Mouse (Mus musculus): ENCODE measurements around the gene Grcc10.

Grcc10 gene

GRCm38 (mm10) chr6:124757351-124757880 lies 16.2 kb upstream of the Grcc10 start:
- DNase-seq (ENCODE audit: extremely low spot score, low spot score): no peak

- peak; percentile 87 for DNase-seq (ENCODE audit: extremely low spot score, low spot score)
These were observed 15.6 kb upstream of the Grcc10 start for GRCm38 (mm10) chr6:124756652-124757350.

GRCm38 (mm10) chr6:124755831-124756595 lies 14.8 kb upstream of the Grcc10 start, which contains the start of the genes Gm45234 and Atn1:
Gene Gm45234 (minus strand): TSS chr6:124756021.
Gene Atn1 (minus strand): TSS chr6:124756524.
- peak; percentile 82 for DNase-seq (ENCODE audit: extremely low spot score, low spot score)

GRCm38 (mm10) chr6:124755306-124755705 lies 14.1 kb upstream of the Grcc10 start:
- DNase-seq (ENCODE audit: extremely low spot score, low spot score): no peak

GRCm38 (mm10) chr6:124753861-124754260 lies 12.7 kb upstream of the Grcc10 start:
- DNase-seq (ENCODE audit: extremely low spot score, low spot score): no peak

GRCm38 (mm10) chr6:124750405-124750804 lies 9.2 kb upstream of the Grcc10 start:
- DNase-seq (ENCODE audit: extremely low spot score, low spot score): no peak

- DNase-seq (ENCODE audit: extremely low spot score, low spot score): no peak
These were observed 5.8 kb upstream of the Grcc10 start for GRCm38 (mm10) chr6:124746654-124747632.

- DNase-seq (ENCODE audit: extremely low spot score, low spot score): no peak
These were observed 5.1 kb upstream of the Grcc10 start for GRCm38 (mm10) chr6:124746296-124746605.

- DNase-seq (ENCODE audit: extremely low spot score, low spot score): peak; percentile 93
These were observed 4.5 kb upstream of the Grcc10 start for GRCm38 (mm10) chr6:124745490-124746295.

GRCm38 (mm10) chr6:124744755-124745321 lies 3.7 kb upstream of the Grcc10 start:
- no peak for DNase-seq (ENCODE audit: extremely low spot score, low spot score)

- no peak for DNase-seq (ENCODE audit: extremely low spot score, low spot score)
These were observed 2.5 kb upstream of the Grcc10 start for GRCm38 (mm10) chr6:124743647-124744046.

- DNase-seq (ENCODE audit: extremely low spot score, low spot score): no peak
These were observed 1.8 kb upstream of the Grcc10 start for GRCm38 (mm10) chr6:124742839-124743514.

GRCm38 (mm10) chr6:124741842-124742241 lies 668 bp upstream of the Grcc10 start:
- no peak for DNase-seq (ENCODE audit: extremely low spot score, low spot score)

- no peak for DNase-seq (ENCODE audit: extremely low spot score, low spot score)
These were observed 825 bp downstream of the Grcc10 start for GRCm38 (mm10) chr6:124740211-124740887.

- no peak for DNase-seq (ENCODE audit: extremely low spot score, low spot score)
These were observed 1.9 kb downstream of the Grcc10 start for GRCm38 (mm10) chr6:124739231-124739796.

GRCm38 (mm10) chr6:124738511-124739023 lies 2.6 kb downstream of the Grcc10 start, which contains the start of gene Ptpn6:
Gene Ptpn6 (minus strand): TSS chr6:124738714.
- no peak for DNase-seq (ENCODE audit: extremely low spot score, low spot score)

- no peak for DNase-seq (ENCODE audit: extremely low spot score, low spot score)
These were observed 4.1 kb downstream of the Grcc10 start for GRCm38 (mm10) chr6:124737040-124737439.

- no peak for DNase-seq (ENCODE audit: extremely low spot score, low spot score)
These were observed 6.8 kb downstream of the Grcc10 start for GRCm38 (mm10) chr6:124734417-124734816.
